Mouse (Mus musculus) ES-Bruce4 (cell line): Measurements from ENCODE around the gene Nat9.

Source experiments
- CTCF ChIP-seq: IDR thresholded peaks from one replicate; pipeline ENCODE4 v1.8.1; 2011; ENCODE audit warnings: low read depth, low read length
- EP300 ChIP-seq: IDR thresholded peaks from 2 replicates; pipeline ENCODE4 v1.6.1; 2011; ENCODE audit warnings: low read depth, low read length; ENCODE audit not compliant: insufficient read depth
- POLR2A ChIP-seq: IDR thresholded peaks from one replicate; pipeline ENCODE4 v1.8.1; 2011; ENCODE audit warnings: low read length; ENCODE audit not compliant: insufficient read depth

GRCm38 (mm10) chr11:115138597-115139262 lies 48.9 kb downstream of the Nat9 start:
- TF ChIP-seq CTCF (no peak), POLR2A (no peak), EP300 (no peak)
